In genomic region chr19:4742229-4742628, GRCm38 (mm10) we compare ENCODE assay signal across 27 mouse cellular contexts. TPM values are rescaled to one million over a fixed set of nuclear protein-coding genes. Genes with fewer than 3 reads are reported as not detected.
"Had no signal": no experiment of that assay in that cellular context is flagged by ENCODE, and none has a peak within 500 bp of the region (broad histone marks: within the 10 kb centered on the region; RNA-seq: fewer than 3 reads in every experiment).

No protein-coding gene starts in this region.

- DNase-seq: gastrocnemius, postnatal 14 days; gastrocnemius, postnatal 36 days; heart, adult 18-20 months; heart, postnatal 14 days; heart, postnatal 36 days; kidney, adult 11 months; kidney, adult 2 months; kidney, adult 9 months; kidney, postnatal 14 days; kidney, postnatal 36 days; layer of hippocampus, adult 9-11 months; layer of hippocampus, postnatal 36 days; left cerebral cortex, postnatal 4 days had no signal

- H3K27me3 ChIP-seq: heart, embryonic 13.5 days; heart, embryonic 15.5 days; hindbrain, embryonic 13.5 days; hindbrain, embryonic 15.5 days; kidney, embryonic 15.5 days; limb, embryonic 13.5 days; limb, embryonic 15.5 days had no signal

- H3K4me1 ChIP-seq: hindbrain, embryonic 13.5 days; hindbrain, embryonic 15.5 days; liver, embryonic 12.5 days had no signal

- H3K27ac ChIP-seq: heart, embryonic 13.5 days; heart, embryonic 15.5 days; hindbrain, embryonic 13.5 days; hindbrain, embryonic 15.5 days; hindbrain, postnatal 0 days; kidney, embryonic 15.5 days; kidney, postnatal 0 days; limb, embryonic 13.5 days; limb, embryonic 15.5 days; liver, embryonic 12.5 days; liver, embryonic 14.5 days had no signal

- H3K36me3 ChIP-seq: heart, embryonic 15.5 days; liver, embryonic 12.5 days had no signal

- H3K9me3 ChIP-seq: heart, embryonic 13.5 days; heart, embryonic 15.5 days; hindbrain, embryonic 13.5 days; hindbrain, embryonic 15.5 days; kidney, embryonic 15.5 days; limb, embryonic 13.5 days; limb, embryonic 15.5 days; liver, embryonic 12.5 days had no signal

- H3K4me3 ChIP-seq: heart, embryonic 13.5 days; heart, embryonic 15.5 days; hindbrain, embryonic 13.5 days; hindbrain, embryonic 15.5 days; kidney, embryonic 15.5 days; limb, embryonic 13.5 days; limb, embryonic 15.5 days; liver, embryonic 12.5 days had no signal

- ATAC-seq: hindbrain, postnatal 0 days; intestine, embryonic 16.5 days; liver, embryonic 12.5 days had no signal

- H3K4me2 ChIP-seq: heart, embryonic 11.5 days; heart, embryonic 13.5 days; heart, embryonic 15.5 days; hindbrain, embryonic 13.5 days; hindbrain, embryonic 15.5 days; kidney, embryonic 15.5 days; limb, embryonic 13.5 days; limb, embryonic 15.5 days; liver, embryonic 12.5 days had no signal

- H3K9ac ChIP-seq: heart, embryonic 13.5 days; heart, embryonic 15.5 days; hindbrain, embryonic 13.5 days; hindbrain, embryonic 15.5 days; kidney, embryonic 15.5 days; limb, embryonic 13.5 days; limb, embryonic 15.5 days; liver, embryonic 12.5 days; liver, embryonic 14.5 days had no signal

RNA-seq across cellular contexts. Expression of gene Gm960, which starts 43.8 kb away (rescaled TPM):
- polyA plus RNA-seq: large intestine, adult 2 months had no signal
